Mouse (Mus musculus) G1E (cell line): ENCODE data around the gene Spty2d1.
A peak's percentile ranks its signal among the peaks of the same experiment; 100 is the strongest.

Experiments
- CTCF ChIP-seq: IDR thresholded peaks from 2 replicates; pipeline ENCODE4 v1.5.1; 2012; ENCODE audit warnings: low read depth, low read length, inconsistent platforms, mixed read lengths
- GATA2 ChIP-seq: IDR thresholded peaks from 2 replicates; pipeline ENCODE4 v1.6.1; 2012; ENCODE audit warnings: low read depth, low read length, inconsistent platforms, borderline replicate concordance
- POLR2AphosphoS5 ChIP-seq: IDR thresholded peaks from 2 replicates; pipeline ENCODE4 v1.6.1; 2012; ENCODE audit warnings: low read depth, low read length, inconsistent platforms; ENCODE audit not compliant: insufficient replicate concordance

GRCm38 (mm10) chr7:47015390-47016065 lies 7.3 kb upstream of the Spty2d1 start:
- TF ChIP-seq CTCF = 0 out of 2 replicates have a peak, but pooled peaks have one; percentile 5
- no peak for TF ChIP-seq POLR2AphosphoS5
- no peak for TF ChIP-seq GATA2
